ENCODE assay signal across 7 mouse cellular contexts in genomic region chr6:50678826-50679485, GRCm38 (mm10). TPM values are rescaled to one million over a fixed set of nuclear protein-coding genes. Genes with fewer than 3 reads are reported as not detected.
DNase-seq lines count a peak whose midpoint lies in the region; ATAC-seq and TF ChIP-seq lines count a peak whose summit lies in the region.

No protein-coding gene starts in this region.

- H3K36me3 ChIP-seq in kidney, adult 2 months (ENCODE audit: control insufficient read depth, insufficient read depth, low read length) = no peaks in the 10 kb centered on the region
- no peaks in the 10 kb centered on the region for H3K36me3 ChIP-seq in midbrain, postnatal 0 days (ENCODE audit: insufficient read depth, low read length)

- H3K27ac ChIP-seq in cortical plate, adult 2 months (ENCODE audit: insufficient read depth, low read length) = no peak overlapping the region
- H3K27ac ChIP-seq in kidney, adult 2 months (ENCODE audit: insufficient read depth, low read depth, low read length) = no peak overlapping the region
- H3K27ac ChIP-seq in midbrain, postnatal 0 days (ENCODE audit: low read depth, low read length) = no peak overlapping the region

- no peak overlapping the region for H3K4me3 ChIP-seq in cortical plate, adult 2 months (ENCODE audit: insufficient read depth, low read length)
- H3K4me3 ChIP-seq in kidney, adult 2 months (ENCODE audit: insufficient read depth, low read depth, low read length) = no peak overlapping the region
- no peak overlapping the region for H3K4me3 ChIP-seq in midbrain, postnatal 0 days (ENCODE audit: low read depth, low read length)

- no peak overlapping the region for H3K9ac ChIP-seq in midbrain, postnatal 0 days (replicated peaks; ENCODE audit: low read length, poor library complexity, severe bottlenecking)

- H3K4me2 ChIP-seq in midbrain, postnatal 0 days (ENCODE audit: low read depth, low read length, poor library complexity, severe bottlenecking) = no peak overlapping the region

- ATAC-seq in midbrain, postnatal 0 days (ENCODE audit: low FRiP score) = peak; percentile 72

- TF ChIP-seq CTCF in cortical plate, adult 2 months (IDR thresholded peaks at IDR 0.05; ENCODE audit: extremely low read depth, insufficient read depth, low read length) = peak; percentile 93
- TF ChIP-seq CTCF in kidney, adult 2 months (conservative IDR thresholded peaks at IDR 0.05; ENCODE audit: insufficient read depth, insufficient read length, low read depth, low read length) = peak; percentile 97
- peak; percentile 98 for TF ChIP-seq CTCF in midbrain, postnatal 0 days (IDR thresholded peaks at IDR 0.05)

- DNase-seq in adrenal gland, adult 8-10 months = peak; percentile 34
- DNase-seq in gastrocnemius, postnatal 10 days = peak; percentile 71
- DNase-seq in kidney, adult 2 months = peak; percentile 69
- peak; percentile 84 for DNase-seq in left cerebral cortex, postnatal 4 days
- peak; percentile 87 for DNase-seq in midbrain, postnatal 0 days (ENCODE audit: low spot score)
- DNase-seq in spleen, postnatal 36 days (ENCODE audit: low spot score in 2 of 2) = peak; percentile 17 to 31

- H3K4me1 ChIP-seq in cortical plate, adult 2 months (ENCODE audit: control insufficient read depth, insufficient read depth, low read length) = no peaks in the 10 kb centered on the region
- no peaks in the 10 kb centered on the region for H3K4me1 ChIP-seq in kidney, adult 2 months (ENCODE audit: control insufficient read depth, insufficient read depth, low read length)
- H3K4me1 ChIP-seq in midbrain, postnatal 0 days (ENCODE audit: insufficient read depth, low read length) = 0 out of 2 replicates have a peak, but pooled peaks cover 5% of the 10 kb centered on the region

- no peaks in the 10 kb centered on the region for H3K9me3 ChIP-seq in midbrain, postnatal 0 days (ENCODE audit: low read length)

- TF ChIP-seq POLR2A in cortical plate, adult 2 months (IDR thresholded peaks at IDR 0.05; ENCODE audit: extremely low read depth, insufficient read depth, low read length) = no peak
- no peak for TF ChIP-seq POLR2A in kidney, adult 2 months (IDR thresholded peaks at IDR 0.05; ENCODE audit: low read depth, low read length)

- no peaks in the 10 kb centered on the region for H3K27me3 ChIP-seq in kidney, adult 2 months (replicated peaks; ENCODE audit: control insufficient read depth, insufficient read depth, low read length)
- no peaks in the 10 kb centered on the region for H3K27me3 ChIP-seq in midbrain, postnatal 0 days (ENCODE audit: insufficient read depth, low read length)

- intact Hi-C loops in left cerebral cortex, postnatal 4 days (cut with DNase I) = loop anchor here (1.0 to 5.0 kb wide), 3 partner anchors 127 to 490 kb away; no protein-coding TSS in a partner anchor

- 28% methylated on average over 8 of the region's 8 CpGs for WGBS in kidney, adult 2 months
- 29% methylated on average over 8 of the region's 8 CpGs for WGBS in midbrain, postnatal 0 days

RNA-seq across cellular contexts. Expression of gene Npvf, which starts 24.7 kb away (rescaled TPM):
- not detected for total RNA-seq in adrenal gland, adult 8-10 months (2022)
- 0.13 TPM in 1 of 2 replicates, not detected in the other for polyA plus RNA-seq in cortical plate, adult 2 months (2012; rRNA removed)
- total RNA-seq in gastrocnemius, postnatal 10 days (2021) = not detected
- not detected in 2 replicates for polyA plus RNA-seq in kidney, adult 2 months (2012; rRNA removed)
- total RNA-seq in left cerebral cortex, postnatal 4 days (2021) = not detected
- not detected in 2 replicates for total RNA-seq in midbrain, postnatal 0 days (2014; rRNA removed)
- 2.1 and 3.3 TPM in 2 replicates for polyA plus RNA-seq in midbrain, postnatal 0 days (2015; fragmentation: Nextera tagmentation; extraction: Ambion mirVana)

Comparison
In these comparisons a context has a peak if more than half of its experiments do, and no peak if none do; other contexts are left out.
1. DNase-seq: peak in every context shown above with its lines; median percentile 87 in midbrain, postnatal 0 days; 84 in left cerebral cortex, postnatal 4 days; 71 in gastrocnemius, postnatal 10 days; 69 in kidney, adult 2 months; 34 in adrenal gland, adult 8-10 months; 24 in spleen, postnatal 36 days.